Mouse (Mus musculus) stomach, adult 2 months (tissue): ENCODE data around the gene Pate4. TPM values are rescaled to one million over a fixed set of nuclear protein-coding genes. Genes with fewer than 3 reads are reported as not detected.

Experiments used
- polyA plus RNA-seq: library from polyadenylated mRNA; depleted of rRNA; stranded (reverse); fragments of >200 nt; gene quantifications from 2 replicates; pipeline ENCODE4 v1.2.3, GENCODE M21; 2012; rRNA removed

The Pate4 gene
- not detected in 2 replicates for polyA plus RNA-seq

GRCm38 (mm10) chr9:35611841-35612240 lies at the start of gene Pate4:
Gene Pate4, minus strand, starts transcription at chr9:35611941.

GRCm38 (mm10) chr9:35648102-35648501 lies 36.4 kb upstream of the Pate4 start, which contains the start of gene Pate3:
Gene Pate3, minus strand, starts transcription at chr9:35648202.

GRCm38 (mm10) chr9:35569571-35570534 lies 41.9 kb downstream of the Pate4 start, which contains the start of the genes Pate2 and Hyls1:
Gene Pate2, plus strand, starts transcription at chr9:35570284.
Gene Hyls1, minus strand, starts transcription at chr9:35570398.

GRCm38 (mm10) chr9:35558257-35559008 lies 53.3 kb downstream of the Pate4 start, which contains the start of the genes Ddx25 and Pus3:
Gene Ddx25, minus strand, starts transcription at chr9:35558528.
Gene Pus3, plus strand, starts transcription at chr9:35558595.

Other genes starting within 250 kb of the Pate4 start
- 1.2 and 1.8 TPM in 2 replicates for gene Cdon, start 190.8 kb downstream of the Pate4 start, polyA plus RNA-seq
- not detected in 2 replicates for gene Gm1113, start 93.7 kb downstream of the Pate4 start, polyA plus RNA-seq
- 0.02 TPM in 1 of 2 replicates, not detected in the other for gene Ddx25, start 53.4 kb downstream of the Pate4 start, polyA plus RNA-seq
- 0.06 and 0.21 TPM in 2 replicates for gene Pus3, start 53.3 kb downstream of the Pate4 start, polyA plus RNA-seq
- gene Pate2, start 41.7 kb downstream of the Pate4 start, polyA plus RNA-seq = not detected in 2 replicates
- 0.06 and 0.08 TPM in 2 replicates for gene Hyls1, start 41.5 kb downstream of the Pate4 start, polyA plus RNA-seq
- not detected in 2 replicates for gene Pate3, start 36.3 kb upstream of the Pate4 start, polyA plus RNA-seq
- gene Pate1, start 75.4 kb upstream of the Pate4 start, polyA plus RNA-seq = not detected in 2 replicates
- gene Gm17677, start 129.1 kb upstream of the Pate4 start, polyA plus RNA-seq = not detected in 2 replicates
- not detected in 2 replicates for gene Gm17727, start 166.2 kb upstream of the Pate4 start, polyA plus RNA-seq
- gene Gm27235, start 178.2 kb upstream of the Pate4 start, polyA plus RNA-seq = 0.10 TPM in 1 of 2 replicates, not detected in the other
- 0.08 TPM in 1 of 2 replicates, not detected in the other for gene D730048I06Rik, start 178.2 kb upstream of the Pate4 start, polyA plus RNA-seq
- gene 9230110F15Rik, start 232.2 kb upstream of the Pate4 start, polyA plus RNA-seq = 0.14 TPM in 1 of 2 replicates, not detected in the other